Mouse (Mus musculus) neural tube, embryonic 10.5 days (tissue): ENCODE measurements at regions not wholly inside any gene's neighbourhood (a gene's known extent, or its start where the extent isn't known, plus 50 kb on each side); places are given as distances from the start of the nearest gene placed in this dataset.

Experiments used
- DNase-seq: peaks from one replicate; pipeline ENCODE4 v3.0.0-alpha.2; 2017; ENCODE audit warnings: low spot score; ENCODE audit errors: extremely low spot score

DNA sequence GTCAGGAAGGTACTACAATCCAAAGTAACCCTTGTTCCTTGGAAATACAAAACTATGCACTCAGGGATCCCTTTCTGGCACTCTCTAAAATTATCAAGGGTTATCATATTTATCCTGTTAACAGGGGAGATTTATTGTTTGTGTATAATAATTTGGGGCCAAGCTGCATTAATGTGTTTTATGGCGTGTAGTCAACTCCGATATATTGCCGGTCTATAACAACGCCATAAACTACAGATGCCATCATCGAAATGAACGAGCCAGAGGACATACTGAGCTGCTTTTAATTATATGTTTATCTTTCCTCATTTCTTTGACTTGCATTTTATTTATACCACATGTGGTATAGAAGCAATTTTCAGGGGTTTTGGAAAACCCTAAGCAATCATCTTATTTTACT lies 147.2 kb downstream of the Nr2f2 start:
- no peak for DNase-seq

DNA sequence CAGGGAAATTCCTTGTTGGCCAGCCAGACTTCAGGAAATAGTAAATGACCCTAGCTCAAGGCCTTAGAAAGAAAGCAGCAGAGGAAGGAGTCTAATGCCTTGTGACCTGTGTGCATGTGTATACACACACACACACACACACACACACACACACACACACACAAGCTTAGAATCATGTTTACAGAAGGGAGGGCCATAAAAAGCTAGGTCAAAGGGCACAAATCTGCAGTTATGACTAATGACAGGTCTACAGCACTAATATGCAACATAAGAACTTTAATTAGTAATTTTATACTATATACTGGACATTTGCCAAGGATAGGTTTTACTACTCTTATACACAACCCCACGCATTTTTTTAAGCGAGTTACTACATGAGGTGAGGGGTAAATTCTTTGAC lies 149.4 kb downstream of the Nr2f2 start:
- DNase-seq = no peak

DNA sequence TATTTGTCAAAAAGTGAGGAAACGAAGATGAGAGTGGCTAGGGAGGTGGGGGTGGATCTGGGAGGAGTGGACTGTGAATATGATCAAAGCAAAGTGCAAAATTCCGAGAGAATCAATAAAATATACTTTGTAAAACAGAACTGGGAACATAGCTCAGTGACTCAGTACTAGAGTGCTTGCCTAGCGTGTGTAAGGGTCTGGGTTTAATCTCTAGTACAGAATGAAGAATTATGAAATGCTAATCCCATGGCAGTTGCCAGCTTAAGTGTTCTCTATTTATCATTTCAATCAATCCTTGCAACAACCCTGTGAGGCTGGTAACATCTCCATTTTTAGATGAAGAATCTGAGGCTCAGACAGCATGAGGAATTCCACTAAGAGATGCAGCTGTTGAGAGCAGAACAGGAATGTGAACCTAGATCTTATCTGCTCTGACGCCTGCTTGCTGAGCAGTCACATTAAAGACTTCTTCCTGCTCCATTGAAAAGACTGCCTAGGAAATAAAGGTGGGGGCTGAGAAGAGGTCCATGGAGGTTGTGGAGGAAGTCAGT lies 152.5 kb downstream of the Nr2f2 start:
- no peak for DNase-seq

DNA sequence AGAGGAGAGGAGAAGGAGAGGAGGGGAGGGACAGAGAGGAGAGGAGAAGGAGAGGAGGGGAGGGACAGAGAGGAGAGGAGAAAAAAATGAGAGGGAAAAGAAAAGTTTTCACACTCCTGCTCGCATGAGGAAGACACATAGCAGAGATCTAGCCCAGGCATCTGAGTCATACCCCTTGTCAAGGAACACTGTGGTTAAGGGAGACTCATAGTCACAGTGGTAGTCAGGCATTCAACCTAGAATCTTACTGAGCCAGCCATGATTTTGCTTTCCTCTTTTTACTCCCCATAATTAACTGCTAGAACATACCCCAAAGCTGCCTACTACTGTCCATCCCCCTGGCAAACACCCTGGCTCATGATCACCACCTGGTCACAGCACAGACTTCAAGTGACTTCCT lies 160.6 kb downstream of the Nr2f2 start:
- no peak for DNase-seq

DNA sequence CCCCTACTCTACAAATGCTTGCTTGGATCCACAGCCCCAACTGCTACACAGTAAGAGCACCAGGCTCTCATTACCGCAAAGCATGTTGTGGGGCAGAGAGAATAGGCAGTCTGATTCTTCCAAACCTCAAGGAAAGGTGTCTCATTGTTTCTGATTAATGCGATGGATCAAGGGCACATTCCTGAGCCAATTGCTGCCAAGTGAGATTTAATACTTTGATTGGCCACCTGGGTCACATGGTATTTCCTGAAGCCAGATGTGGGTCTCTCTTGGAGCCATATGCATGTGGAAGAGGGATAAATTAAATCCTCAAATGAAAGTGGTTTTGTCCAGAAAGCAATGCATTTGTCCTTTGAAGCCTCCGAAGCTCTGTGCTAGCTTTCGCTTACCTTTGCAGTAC lies 166.3 kb downstream of the Nr2f2 start:
- no peak for DNase-seq

DNA sequence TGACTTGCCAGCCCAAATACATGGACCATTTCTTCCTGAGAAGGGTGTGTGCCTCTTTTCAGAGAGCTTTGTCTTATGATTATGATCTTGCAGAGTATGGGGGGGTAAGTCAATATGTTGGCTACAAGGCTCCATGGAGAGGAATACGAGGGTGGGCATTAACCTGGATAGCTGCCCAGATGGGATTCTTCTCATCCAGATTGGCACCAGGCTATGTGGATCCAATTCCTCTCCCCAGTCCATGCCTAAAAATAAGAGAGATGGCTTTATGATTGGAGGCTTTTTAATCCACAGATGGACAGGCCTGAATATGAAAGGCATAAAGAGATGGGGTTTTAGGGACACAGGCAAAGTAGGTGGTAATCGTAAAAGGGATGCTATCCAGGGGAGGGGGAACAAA lies 187.6 kb downstream of the Nr2f2 start:
- DNase-seq = no peak

DNA sequence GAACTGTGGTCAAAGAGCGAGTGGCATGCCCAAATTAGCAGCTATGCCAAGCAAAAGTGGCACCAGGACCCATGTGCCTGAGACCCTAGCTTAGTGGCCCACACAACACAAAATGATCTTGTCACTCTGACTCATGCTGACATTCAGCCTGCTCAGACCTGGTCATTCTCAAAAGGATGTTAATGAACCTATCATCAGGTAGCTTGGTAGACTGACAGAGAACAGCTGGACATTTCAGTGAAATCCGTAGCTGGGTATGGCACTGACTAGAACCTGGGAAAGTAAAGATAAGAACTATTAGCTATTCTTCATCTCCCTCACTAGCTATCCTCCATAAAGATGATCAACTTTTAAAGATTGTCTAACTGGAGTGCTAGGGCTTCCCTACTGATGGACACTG lies 188.5 kb downstream of the Nr2f2 start:
- no peak for DNase-seq

DNA sequence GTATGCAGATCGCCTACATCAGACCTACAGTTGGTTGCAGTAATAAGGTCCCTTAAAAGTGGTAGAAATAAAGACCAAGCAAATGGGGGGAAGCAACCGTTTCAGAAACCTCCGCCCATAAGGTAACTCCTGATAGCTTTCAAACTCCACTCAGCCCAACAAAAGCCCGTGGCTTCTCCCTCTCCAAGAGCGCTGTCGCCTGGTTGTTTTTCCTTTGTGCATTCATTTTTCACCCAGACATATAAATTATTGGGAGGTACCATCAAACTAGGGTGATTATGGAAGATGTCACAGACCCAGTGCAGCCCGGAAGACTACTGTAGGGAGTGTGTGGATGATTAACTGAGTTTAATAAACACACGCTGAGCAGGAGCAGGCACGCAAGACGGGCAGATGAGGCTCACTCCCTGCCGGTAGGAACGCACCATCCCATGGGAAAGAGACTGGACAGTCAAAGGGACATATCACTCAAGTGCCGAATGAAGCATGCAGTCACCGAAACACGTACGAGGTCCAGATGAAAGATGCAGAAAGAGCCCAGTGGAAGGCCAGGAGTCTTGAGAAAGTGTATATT lies 189.8 kb downstream of the Nr2f2 start:
- DNase-seq = no peak

DNA sequence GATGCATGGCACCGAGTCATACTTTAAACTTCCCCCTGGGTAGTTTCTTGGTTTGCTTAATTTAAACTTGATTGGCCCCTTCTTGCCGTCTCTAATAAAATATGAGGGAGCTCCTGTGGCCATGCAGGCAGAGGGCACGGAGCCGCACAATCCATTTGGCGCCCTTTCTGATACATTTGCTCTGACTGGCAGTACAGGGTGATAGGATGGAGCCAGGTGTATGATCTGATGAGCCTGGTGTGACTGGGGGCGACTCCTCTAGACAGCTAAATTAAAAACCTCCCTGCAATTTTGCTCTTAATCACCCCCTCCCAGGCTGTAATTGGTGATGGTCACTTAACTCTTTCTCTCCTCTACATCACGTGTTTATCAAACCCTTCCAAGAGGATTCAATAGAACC lies 190.4 kb downstream of the Nr2f2 start:
- no peak for DNase-seq

DNA sequence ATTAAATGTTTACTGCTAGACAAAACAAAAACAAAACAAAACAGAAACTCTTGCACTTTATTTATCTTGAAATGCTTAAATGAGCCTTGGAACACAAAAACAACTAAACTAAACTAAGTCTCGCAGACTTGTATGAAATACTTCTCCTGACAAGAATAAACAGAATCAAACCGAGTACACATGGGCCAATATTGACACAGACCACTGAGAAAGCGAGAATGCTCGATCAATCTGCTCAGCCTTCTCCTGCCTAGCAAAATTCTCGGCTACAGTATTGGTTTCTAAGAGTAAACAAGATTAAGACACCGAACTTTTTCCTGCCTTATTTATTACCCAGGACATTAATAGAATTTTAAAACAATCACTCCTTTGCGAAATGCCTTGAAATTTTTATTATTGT lies 194.1 kb downstream of the Nr2f2 start:
- DNase-seq = no peak

DNA sequence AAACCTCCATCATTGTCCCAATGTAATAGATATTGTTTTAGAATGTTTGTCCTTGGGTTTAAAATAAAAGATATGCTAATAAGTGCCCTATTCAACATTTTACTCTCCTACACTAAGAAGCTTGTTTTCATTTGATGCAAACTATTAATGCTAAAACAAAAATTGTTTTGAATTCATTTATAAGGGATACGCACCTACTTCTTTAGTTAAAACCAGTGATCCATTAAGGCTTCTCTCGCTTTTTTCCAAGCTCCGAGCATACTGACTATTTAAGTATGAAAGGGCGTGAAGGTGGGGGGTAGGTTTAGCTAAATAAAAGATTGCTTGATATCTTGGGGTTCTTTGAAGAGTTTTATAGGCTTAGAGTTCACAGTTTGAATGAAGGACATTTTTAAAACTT lies 195.1 kb downstream of the Nr2f2 start:
- no peak for DNase-seq

DNA sequence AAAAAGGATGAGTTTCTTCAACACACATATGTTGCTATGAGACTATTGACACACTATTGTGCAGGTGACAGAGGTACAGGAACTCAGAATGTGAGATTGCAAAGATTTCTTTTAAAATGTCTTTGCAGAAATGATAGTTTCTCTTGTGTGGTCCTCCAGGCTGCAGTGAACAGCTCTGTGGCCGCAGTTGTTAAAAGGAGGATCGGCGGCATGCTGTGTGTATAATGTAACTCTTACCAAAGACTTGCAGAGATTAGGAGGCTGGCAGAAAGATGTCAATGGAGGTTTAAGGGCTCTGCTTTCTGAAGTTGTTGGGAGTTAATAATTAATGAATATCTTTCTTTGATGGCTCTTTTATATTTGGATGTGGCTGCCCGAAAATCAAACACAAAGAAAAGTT lies 198.5 kb downstream of the Nr2f2 start:
- no peak for DNase-seq

DNA sequence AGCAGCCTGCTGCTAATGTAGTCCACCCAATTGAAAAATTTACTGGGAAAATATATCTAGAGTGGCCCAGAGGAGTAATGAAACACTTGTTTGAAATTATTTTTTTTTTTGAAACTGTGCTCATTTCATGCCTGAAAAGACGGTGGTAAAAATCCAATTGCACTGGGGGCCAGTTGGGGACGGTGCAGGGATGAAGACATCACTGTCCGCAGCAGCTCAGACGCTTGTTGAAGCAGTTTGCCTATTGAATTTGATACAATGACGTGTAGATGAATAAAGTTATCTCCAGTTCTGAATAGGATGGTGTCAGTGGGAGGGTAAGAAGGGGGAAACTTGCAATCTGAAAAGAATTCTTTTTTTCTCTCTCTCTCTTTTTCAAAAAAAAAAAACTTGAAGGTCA lies 200.5 kb downstream of the Nr2f2 start:
- DNase-seq = no peak

DNA sequence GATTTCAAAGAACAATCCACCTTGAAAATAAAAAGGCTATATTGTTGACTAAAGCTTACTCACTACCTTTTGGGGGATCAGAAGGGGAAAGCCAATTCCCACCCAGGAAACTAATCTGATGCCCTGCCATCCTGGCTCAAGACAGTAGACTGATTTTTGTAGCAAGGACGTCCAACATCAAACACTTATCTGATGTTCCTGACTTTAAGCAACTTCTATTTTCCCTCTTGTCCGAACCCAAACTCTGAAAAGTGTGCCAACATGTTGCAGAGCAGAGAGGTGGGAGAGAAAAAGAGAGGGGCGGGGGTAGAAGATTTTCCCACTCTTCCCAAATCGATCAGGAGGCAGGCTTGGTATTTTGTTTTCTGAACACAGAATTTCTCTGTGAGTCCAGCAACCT lies 201.0 kb downstream of the Nr2f2 start:
- no peak for DNase-seq

DNA sequence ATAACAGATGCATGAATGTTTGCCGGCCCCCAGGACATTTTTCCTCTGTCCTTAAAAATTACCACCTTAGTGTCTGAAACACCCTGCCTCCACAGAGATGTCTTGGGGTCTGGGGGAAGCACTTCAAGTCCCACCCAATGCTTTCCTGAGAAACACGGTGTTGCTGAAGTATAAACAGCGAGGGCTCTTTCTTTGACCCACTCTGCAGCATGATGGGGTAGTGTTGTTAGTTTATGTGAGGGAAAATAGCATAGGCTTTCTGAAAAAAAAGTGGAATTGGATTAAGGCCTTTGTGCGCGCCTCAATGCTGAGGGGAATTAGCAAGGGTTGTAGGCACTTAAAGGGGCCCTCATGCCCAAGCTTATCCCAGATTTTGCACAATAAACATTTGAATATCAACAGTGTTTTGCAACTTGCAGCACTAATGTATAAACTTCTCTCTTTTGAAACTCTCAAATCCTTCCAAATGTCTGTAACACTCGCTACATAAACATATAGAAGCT lies 201.8 kb downstream of the Nr2f2 start:
- DNase-seq = no peak

DNA sequence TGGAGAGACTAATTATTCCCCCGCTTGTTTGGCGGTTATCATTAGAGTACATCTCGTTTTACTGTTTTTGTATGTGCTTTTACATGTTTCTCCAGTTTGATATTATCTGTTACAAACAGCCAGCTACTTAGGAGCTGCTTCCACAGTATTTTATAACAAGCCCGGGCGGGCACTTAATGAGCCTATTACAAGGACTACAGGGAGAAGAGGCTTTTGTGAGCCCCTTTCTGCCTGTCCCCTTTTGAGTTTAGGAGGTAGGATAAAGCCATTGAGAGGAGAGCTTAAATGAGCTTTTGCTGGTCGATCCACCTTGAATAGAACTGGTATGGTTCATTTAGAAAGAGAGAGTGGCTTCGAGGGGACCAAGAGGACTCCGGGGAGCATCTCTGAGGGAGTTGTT lies 208.0 kb downstream of the Nr2f2 start:
- DNase-seq = no peak

DNA sequence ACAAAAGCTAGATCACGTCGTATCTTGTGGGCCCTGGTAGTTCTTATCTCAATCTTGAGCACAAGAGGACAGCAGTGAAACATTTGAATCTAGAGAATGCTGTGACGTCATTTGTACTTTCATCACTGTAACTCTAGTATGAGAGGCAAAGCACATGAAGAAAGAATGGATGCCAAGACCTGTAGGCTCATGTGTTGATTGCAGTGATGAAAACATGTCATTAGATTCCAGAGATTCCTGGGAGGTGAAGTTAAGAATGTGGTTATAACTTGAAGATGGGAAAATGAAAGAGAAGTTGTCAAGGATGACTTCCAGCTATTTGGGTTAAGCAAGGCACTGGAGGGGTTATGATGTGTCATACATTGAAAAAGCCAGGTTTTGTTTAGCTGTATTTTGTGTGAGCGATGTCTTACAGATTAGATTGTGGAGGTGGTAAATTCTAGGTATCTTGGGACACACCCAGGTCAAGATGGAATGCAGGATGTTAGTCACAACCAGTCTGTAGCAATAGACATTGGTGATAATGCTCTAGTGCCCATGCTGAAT lies 221.7 kb downstream of the Nr2f2 start:
- DNase-seq = no peak

DNA sequence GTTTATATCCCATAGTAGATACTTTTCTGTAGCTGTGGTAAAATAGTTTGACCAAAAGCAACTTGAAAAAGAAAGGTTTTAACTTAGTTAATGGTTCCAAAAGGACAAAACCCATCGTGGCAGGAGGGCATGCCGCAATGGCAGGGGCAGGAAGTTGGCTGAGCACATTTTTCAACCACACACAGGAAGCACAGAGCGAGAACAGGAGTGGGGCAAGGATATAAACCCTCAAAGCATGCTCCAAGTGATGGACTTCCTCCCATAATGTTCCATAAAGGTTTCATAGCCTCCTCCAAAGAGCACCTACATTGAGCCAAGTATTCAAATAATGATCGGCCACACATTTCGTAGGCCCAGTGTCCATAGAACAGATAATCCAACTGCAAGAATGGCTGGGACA lies 229.7 kb downstream of the Nr2f2 start:
- DNase-seq = no peak

DNA sequence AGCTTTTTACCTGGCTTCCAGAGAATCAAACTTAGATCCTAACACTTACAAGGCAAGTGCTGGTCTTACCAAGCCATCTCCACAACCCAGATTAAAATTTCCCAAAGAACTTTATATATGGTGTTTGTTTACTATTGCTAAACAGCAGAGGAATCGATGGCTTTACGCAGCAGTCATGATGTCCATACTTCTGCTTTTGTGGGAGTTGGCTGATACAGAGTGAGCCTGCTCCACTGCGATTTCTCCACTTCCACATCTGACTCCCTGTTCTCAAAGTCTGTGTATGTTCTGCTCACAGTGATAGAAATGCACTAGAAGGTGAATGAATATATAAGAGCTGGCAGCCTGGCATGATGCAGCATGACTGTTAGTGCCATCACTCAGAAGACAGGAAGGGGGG lies 231.1 kb downstream of the Nr2f2 start:
- DNase-seq = no peak

DNA sequence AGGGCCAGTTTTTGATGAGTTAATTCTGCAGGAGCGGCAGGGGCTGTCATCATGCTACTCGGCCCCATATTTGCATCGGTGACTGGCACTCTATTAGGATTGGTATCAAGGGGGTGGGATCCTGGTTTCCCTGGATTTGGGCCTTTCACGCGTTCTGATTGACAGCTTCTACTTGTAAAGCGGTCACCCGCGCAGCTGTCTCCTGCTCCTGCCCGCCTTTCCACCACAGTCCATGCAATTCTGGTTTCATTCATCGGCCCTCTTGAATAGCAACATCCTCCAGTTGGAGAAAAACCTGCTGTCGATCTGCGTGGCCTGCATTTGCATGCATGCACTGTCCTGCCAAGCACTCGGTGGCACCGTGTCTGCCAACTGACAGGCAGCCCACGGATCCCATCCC lies 236.6 kb downstream of the Nr2f2 start:
- no peak for DNase-seq

DNA sequence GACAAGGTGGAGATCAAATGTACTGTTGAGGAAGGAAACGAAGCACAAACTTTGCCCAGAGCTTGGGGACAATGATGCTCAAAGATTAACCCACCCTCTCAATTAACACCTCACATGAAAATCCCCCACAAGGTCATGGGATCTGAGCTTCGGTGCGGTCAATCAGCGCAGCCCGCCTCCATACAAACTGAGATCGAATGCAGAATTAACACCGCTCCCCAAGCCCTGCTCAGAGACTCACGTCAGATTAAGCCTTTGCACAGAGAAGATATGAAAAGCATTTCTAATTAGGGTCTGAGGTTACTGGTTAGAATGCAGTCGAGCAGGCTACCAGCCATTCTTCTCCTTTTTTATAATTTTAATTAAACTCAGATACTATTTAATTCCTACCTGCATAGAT lies 243.7 kb downstream of the Nr2f2 start:
- no peak for DNase-seq

DNA sequence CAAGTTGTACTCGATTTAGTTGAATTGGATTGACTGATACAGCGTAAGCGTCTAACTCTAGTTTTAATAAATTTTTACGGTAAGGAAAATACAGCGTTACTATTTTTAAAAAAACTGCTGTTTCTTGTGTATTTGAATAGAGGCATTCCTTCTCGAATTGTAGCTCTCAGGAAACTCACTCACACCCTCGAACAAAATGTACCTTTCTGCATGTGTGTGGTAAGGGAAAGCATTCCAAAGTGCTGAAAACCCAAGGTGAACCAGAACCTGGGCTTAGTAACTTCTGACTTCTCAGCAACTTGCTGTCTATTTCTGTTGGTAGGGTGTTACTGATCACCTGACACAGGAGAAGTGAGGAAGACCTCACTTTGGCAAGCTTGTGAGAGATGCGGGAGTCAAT lies 247.0 kb downstream of the Nr2f2 start:
- no peak for DNase-seq

DNA sequence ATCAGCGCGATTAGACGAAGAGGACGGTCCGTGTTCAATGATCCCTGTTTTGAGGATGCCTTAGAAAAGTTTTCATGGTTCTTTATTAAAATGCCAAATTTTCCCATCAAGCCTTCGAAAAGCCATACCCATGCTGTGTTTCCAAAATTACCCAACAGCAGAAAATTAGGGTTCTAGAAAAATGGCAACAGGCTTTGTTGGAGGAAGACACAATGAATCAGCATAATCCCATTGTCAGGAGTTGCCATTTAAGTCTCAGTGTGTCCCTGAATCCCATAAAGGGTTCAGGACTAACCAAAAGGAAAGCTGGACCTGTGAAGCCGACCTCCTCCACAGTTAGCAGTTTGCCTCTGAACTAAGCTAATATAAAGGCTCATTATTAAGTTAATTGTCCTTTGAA lies 247.6 kb downstream of the Nr2f2 start:
- no peak for DNase-seq
